Mouse (Mus musculus): ENCODE results near the gene Myrip. TPM values are rescaled to one million over a fixed set of nuclear protein-coding genes. Genes with fewer than 3 reads are reported as not detected.
"Not testable (repeated sequence)": the region's sequence is repeated elsewhere in the genome, so short reads cannot be mapped to it uniquely, and the experiment has no call there.

Myrip gene
- polyA plus RNA-seq, 3 experiments from 2014 or later: not detected

GRCm38 (mm10) chr9:120398289-120398688 is 97.0 kb downstream of the Myrip start:
- ATAC-seq: no peak

GRCm38 (mm10) chr9:120399537-120399936 is 98.2 kb downstream of the Myrip start:
- ATAC-seq: not testable (repeated sequence)

- no peak for ATAC-seq
Observed at GRCm38 (mm10) chr9:120402368-120402767, 101.1 kb downstream of the Myrip start.

GRCm38 (mm10) chr9:120403661-120404060 is 102.3 kb downstream of the Myrip start:
- no peak for ATAC-seq

GRCm38 (mm10) chr9:120409663-120410181 is 108.4 kb downstream of the Myrip start:
- ATAC-seq: no peak

- ATAC-seq: no peak
Observed at GRCm38 (mm10) chr9:120410421-120410820, 109.1 kb downstream of the Myrip start.

- peak; percentile 48 for ATAC-seq
Observed at GRCm38 (mm10) chr9:120415504-120415903, 114.2 kb downstream of the Myrip start.

- no peak for ATAC-seq
Observed at GRCm38 (mm10) chr9:120416151-120416550, 114.8 kb downstream of the Myrip start.

- no peak for ATAC-seq
Observed at GRCm38 (mm10) chr9:120416729-120417128, 115.4 kb downstream of the Myrip start.

- ATAC-seq: no peak
Observed at GRCm38 (mm10) chr9:120418582-120418981, 117.3 kb downstream of the Myrip start.

- ATAC-seq: no peak
Observed at GRCm38 (mm10) chr9:120424567-120424966, 123.3 kb downstream of the Myrip start.

GRCm38 (mm10) chr9:120425768-120426167 is 124.5 kb downstream of the Myrip start:
- no peak for ATAC-seq

GRCm38 (mm10) chr9:120428181-120428580 is 126.9 kb downstream of the Myrip start:
- ATAC-seq: no peak

GRCm38 (mm10) chr9:120433747-120434146 is 132.4 kb downstream of the Myrip start:
- peak; percentile 58 for ATAC-seq

- no peak for ATAC-seq
Observed at GRCm38 (mm10) chr9:120435841-120436240, 134.5 kb downstream of the Myrip start.

- no peak for ATAC-seq
Observed at GRCm38 (mm10) chr9:120436854-120437253, 135.5 kb downstream of the Myrip start.

GRCm38 (mm10) chr9:120437266-120437876 is 136.1 kb downstream of the Myrip start:
- no peak for ATAC-seq

GRCm38 (mm10) chr9:120438350-120438749 is 137.0 kb downstream of the Myrip start:
- ATAC-seq: no peak

GRCm38 (mm10) chr9:120438781-120439180 is 137.5 kb downstream of the Myrip start:
- no peak for ATAC-seq

- no peak for ATAC-seq
Observed at GRCm38 (mm10) chr9:120444642-120445041, 143.3 kb downstream of the Myrip start.

- ATAC-seq: no peak
Observed at GRCm38 (mm10) chr9:120449696-120450329, 148.5 kb downstream of the Myrip start.

- ATAC-seq: no peak
Observed at GRCm38 (mm10) chr9:120455768-120456655, 154.7 kb downstream of the Myrip start.

- ATAC-seq: no peak
Observed at GRCm38 (mm10) chr9:120470431-120470830, 169.1 kb downstream of the Myrip start.
